Mouse (Mus musculus) embryonic facial prominence, embryonic 10.5 days (tissue): ENCODE measurements around the gene Ube2d1. TPM values are rescaled to one million over a fixed set of nuclear protein-coding genes. Genes with fewer than 3 reads are reported as not detected.
A peak's percentile ranks its signal among the peaks of the same experiment; 100 is the strongest.

ENCODE experiments used
- DNase-seq: peaks from one replicate; pipeline ENCODE4 v3.0.0-alpha.2; 2017; ENCODE audit warnings: low spot score
- H3K27ac ChIP-seq: fragments of 300-500 bp; sonication (generic); replicated peaks from 2 replicates; pipeline ENCODE4 v1.5.1; 2016; ENCODE audit warnings: mild to moderate bottlenecking
- H3K27me3 ChIP-seq: fragments of 300-500 bp; sonication (generic); replicated peaks from 2 replicates; pipeline ENCODE4 v1.6.1; 2016; ENCODE audit warnings: low read depth, mild to moderate bottlenecking; ENCODE audit not compliant: poor library complexity, severe bottlenecking
- H3K36me3 ChIP-seq: fragments of 300-500 bp; sonication (generic); replicated peaks from 2 replicates; pipeline ENCODE4 v1.6.1; 2016; ENCODE audit warnings: mild to moderate bottlenecking, moderate library complexity
- H3K4me1 ChIP-seq: fragments of 300-500 bp; sonication (generic); 2 replicates; pipeline ENCODE4 v1.6.1; 2016
- H3K4me3 ChIP-seq: fragments of 300-500 bp; sonication (generic); 2 replicates; pipeline ENCODE4 v1.5.1; 2016; ENCODE audit warnings: mild to moderate bottlenecking, moderate library complexity
- H3K9me3 ChIP-seq: fragments of 300-500 bp; sonication (generic); 2 replicates; pipeline ENCODE4 v1.6.1; 2016; ENCODE audit warnings: mild to moderate bottlenecking
- WGBS: fragments of 180-500 bp; shearing (Covaris S2); methylation state at CpG from one replicate; pipeline ENCODE4 v1.1.7; 2016; 5-methylcytosine and 5-hydroxymethylcytosine counted together
- polyA plus RNA-seq: library from polyadenylated mRNA; unstranded; fragments of >200 nt; fragmentation: Nextera tagmentation; extraction: Ambion mirVana; gene quantifications from 2 replicates; pipeline ENCODE4 v1.2.1, GENCODE M21; 2016

The Ube2d1 gene
- polyA plus RNA-seq, 1 experiment from 2014 or later = 101 TPM

- WGBS = 86% methylated on average over 3 of the region's 3 CpGs
- no peaks in the 10 kb centered on the region for H3K27me3 ChIP-seq
- no peaks in the 10 kb centered on the region for H3K9me3 ChIP-seq
- DNase-seq = no peak
- no peaks in the 10 kb centered on the region for H3K4me1 ChIP-seq
- no peak overlapping the region for H3K27ac ChIP-seq
- H3K4me3 ChIP-seq = no peak overlapping the region
- no peaks in the 10 kb centered on the region for H3K36me3 ChIP-seq
These were observed 29.5 kb upstream of the Ube2d1 start for GRCm38 (mm10) chr10:71314596-71314995.

GRCm38 (mm10) chr10:71310288-71310687, 25.2 kb upstream of the Ube2d1 start:
- Histone ChIP-seq H3K4me1 (peaks cover 3% of the 10 kb centered on the region; the same call in 1 of the 2 replicates), H3K27ac (no peak overlapping the region), H3K27me3 (no peaks in the 10 kb centered on the region), H3K9me3 (no peaks in the 10 kb centered on the region), H3K36me3 (no peaks in the 10 kb centered on the region), H3K4me3 (no peak overlapping the region)
- no peak for DNase-seq
- WGBS = 65% methylated on average over 3 of the region's 3 CpGs

- DNase-seq = no peak
- H3K4me1 ChIP-seq = peaks cover 3% of the 10 kb centered on the region; the same call in 1 of the 2 replicates
These were observed 23.1 kb upstream of the Ube2d1 start for GRCm38 (mm10) chr10:71308199-71308598.

GRCm38 (mm10) chr10:71306759-71307158, 21.7 kb upstream of the Ube2d1 start:
- WGBS = 76% methylated on average over 6 of the region's 6 CpGs

More at GRCm38 (mm10) chr10:71308199-71308598, 23.1 kb upstream of the Ube2d1 start:
- no peaks in the 10 kb centered on the region for H3K9me3 ChIP-seq
- H3K27ac ChIP-seq = no peak overlapping the region
- no peaks in the 10 kb centered on the region for H3K36me3 ChIP-seq
- 90% methylated on average over 5 of the region's 5 CpGs for WGBS
- H3K27me3 ChIP-seq = no peaks in the 10 kb centered on the region
- no peak overlapping the region for H3K4me3 ChIP-seq

GRCm38 (mm10) chr10:71306190-71306589, 21.1 kb upstream of the Ube2d1 start:
- Histone ChIP-seq H3K27me3 (no peaks in the 10 kb centered on the region), H3K4me3 (peak overlapping the region; percentile 45), H3K9me3 (no peaks in the 10 kb centered on the region), H3K4me1 (peaks cover 3% of the 10 kb centered on the region; the same call in 1 of the 2 replicates), H3K27ac (no peak overlapping the region), H3K36me3 (no peaks in the 10 kb centered on the region)
- 27% methylated on average over 6 of the region's 6 CpGs for WGBS
- DNase-seq = peak; percentile 49

More at GRCm38 (mm10) chr10:71306759-71307158, 21.7 kb upstream of the Ube2d1 start:
- H3K4me3 ChIP-seq = no peak overlapping the region; the same call in 1 of the 2 replicates
- no peaks in the 10 kb centered on the region for H3K36me3 ChIP-seq
- DNase-seq = no peak
- H3K9me3 ChIP-seq = no peaks in the 10 kb centered on the region
- peaks cover 3% of the 10 kb centered on the region; the same call in 1 of the 2 replicates for H3K4me1 ChIP-seq
- no peaks in the 10 kb centered on the region for H3K27me3 ChIP-seq
- no peak overlapping the region for H3K27ac ChIP-seq

- no peaks in the 10 kb centered on the region for H3K27me3 ChIP-seq
- WGBS = 32% methylated on average over 5 of the region's 5 CpGs
- no peaks in the 10 kb centered on the region for H3K36me3 ChIP-seq
- H3K4me1 ChIP-seq = peaks cover 3% of the 10 kb centered on the region; the same call in 1 of the 2 replicates
- H3K9me3 ChIP-seq = no peaks in the 10 kb centered on the region
- H3K4me3 ChIP-seq = no peak overlapping the region
- DNase-seq = no peak
- H3K27ac ChIP-seq = no peak overlapping the region
These were observed 17.4 kb upstream of the Ube2d1 start for GRCm38 (mm10) chr10:71302490-71302889.

GRCm38 (mm10) chr10:71300161-71300560, 15.1 kb upstream of the Ube2d1 start:
- Histone ChIP-seq H3K4me3 (no peak overlapping the region), H3K27me3 (no peaks in the 10 kb centered on the region), H3K27ac (no peak overlapping the region), H3K4me1 (no peaks in the 10 kb centered on the region), H3K9me3 (no peaks in the 10 kb centered on the region), H3K36me3 (no peaks in the 10 kb centered on the region)
- 82% methylated on average over 16 of the region's 16 CpGs for WGBS
- no peak for DNase-seq

- H3K4me1 ChIP-seq = peaks cover 14% of the 10 kb centered on the region
- no peaks in the 10 kb centered on the region for H3K27me3 ChIP-seq
- no peak for DNase-seq
- 63% methylated on average over 4 of the region's 4 CpGs for WGBS
- H3K9me3 ChIP-seq = no peaks in the 10 kb centered on the region
- H3K36me3 ChIP-seq = no peaks in the 10 kb centered on the region
- no peak overlapping the region for H3K27ac ChIP-seq
- H3K4me3 ChIP-seq = no peak overlapping the region
These were observed 8.2 kb upstream of the Ube2d1 start for GRCm38 (mm10) chr10:71293245-71293644.

- 12% methylated on average over 11 of the region's 11 CpGs for WGBS
- DNase-seq = peak; percentile 27
- Histone ChIP-seq H3K4me3 (peak overlapping the region; percentile 40; the same call in 1 of the 2 replicates), H3K27ac (no peak overlapping the region), H3K9me3 (no peaks in the 10 kb centered on the region), H3K27me3 (no peaks in the 10 kb centered on the region), H3K4me1 (peaks cover 14% of the 10 kb centered on the region), H3K36me3 (no peaks in the 10 kb centered on the region)
These were observed 7.2 kb upstream of the Ube2d1 start for GRCm38 (mm10) chr10:71292254-71292653.

- Histone ChIP-seq H3K27me3 (0 out of 2 replicates have a peak, but pooled peaks cover 3% of the 10 kb centered on the region), H3K4me1 (peaks cover 14% of the 10 kb centered on the region), H3K36me3 (no peaks in the 10 kb centered on the region), H3K9me3 (no peaks in the 10 kb centered on the region), H3K27ac (no peak overlapping the region), H3K4me3 (peak overlapping the region; percentile 40; the same call in 1 of the 2 replicates)
- no peak for DNase-seq
- 13% methylated on average over 4 of the region's 4 CpGs for WGBS
These were observed 6.7 kb upstream of the Ube2d1 start for GRCm38 (mm10) chr10:71291801-71292200.

GRCm38 (mm10) chr10:71291179-71291661, 6.2 kb upstream of the Ube2d1 start:
- WGBS = 19% methylated on average over 3 of the region's 3 CpGs
- no peak for DNase-seq
- H3K4me3 ChIP-seq = no peak overlapping the region

GRCm38 (mm10) chr10:71284511-71285125, 444 bp downstream of the Ube2d1 start:
- H3K27ac ChIP-seq = peak overlapping the region; percentile 97
- peaks cover 14% of the 10 kb centered on the region for H3K27me3 ChIP-seq
- under 1% methylated on average over 41 of the region's 41 CpGs for WGBS
- peak overlapping the region; percentile 74 for H3K4me3 ChIP-seq
- H3K4me1 ChIP-seq = peaks cover 32% of the 10 kb centered on the region
- no peaks in the 10 kb centered on the region for H3K9me3 ChIP-seq
- peak; percentile 73 for DNase-seq
- H3K36me3 ChIP-seq = peaks cover 14% of the 10 kb centered on the region

More at GRCm38 (mm10) chr10:71291179-71291661, 6.2 kb upstream of the Ube2d1 start:
- peaks cover 8% of the 10 kb centered on the region for H3K27me3 ChIP-seq
- no peak overlapping the region for H3K27ac ChIP-seq
- H3K36me3 ChIP-seq = no peaks in the 10 kb centered on the region
- no peaks in the 10 kb centered on the region for H3K9me3 ChIP-seq
- H3K4me1 ChIP-seq = peaks cover 14% of the 10 kb centered on the region

GRCm38 (mm10) chr10:71284131-71284510, 941 bp downstream of the Ube2d1 start:
- peak overlapping the region; percentile 74 for H3K4me3 ChIP-seq
- peak overlapping the region; percentile 97 for H3K27ac ChIP-seq
- peaks cover 14% of the 10 kb centered on the region for H3K27me3 ChIP-seq
- peaks cover 14% of the 10 kb centered on the region for H3K36me3 ChIP-seq
- H3K4me1 ChIP-seq = peaks cover 33% of the 10 kb centered on the region
- H3K9me3 ChIP-seq = no peaks in the 10 kb centered on the region
- 21% methylated on average over 8 of the region's 8 CpGs for WGBS
- DNase-seq = no peak
